Mouse (Mus musculus) ES-Bruce4 (cell line): ENCODE measurements around the gene Rassf8. TPM values are rescaled to one million over a fixed set of nuclear protein-coding genes. Genes with fewer than 3 reads are reported as not detected.

Source experiments
- H3K27ac ChIP-seq: 2 replicates; pipeline ENCODE4 v1.5.1; 2012; ENCODE audit warnings: low read length, inconsistent platforms; ENCODE audit not compliant: insufficient read depth
- H3K27me3 ChIP-seq: 2 replicates; pipeline ENCODE4 v1.6.1; 2012; ENCODE audit warnings: mild to moderate bottlenecking, low read length, inconsistent platforms; ENCODE audit not compliant: control insufficient read depth, poor library complexity, insufficient read depth, severe bottlenecking
- H3K36me3 ChIP-seq: 2 replicates; pipeline ENCODE4 v1.6.1; 2012; ENCODE audit warnings: inconsistent platforms, mild to moderate bottlenecking, low read length, moderate library complexity; ENCODE audit not compliant: control insufficient read depth, poor library complexity, insufficient read depth, severe bottlenecking
- H3K4me1 ChIP-seq: one replicate; pipeline ENCODE4 v1.8.1; 2011; ENCODE audit warnings: low read length; ENCODE audit not compliant: control insufficient read depth, insufficient read depth
- H3K4me3 ChIP-seq: 2 replicates; pipeline ENCODE4 v1.5.1; 2011; ENCODE audit warnings: low read depth, mild to moderate bottlenecking, low read length
- H3K9ac ChIP-seq: 2 replicates; pipeline ENCODE4 v1.6.1; 2012; ENCODE audit warnings: low read depth, mild to moderate bottlenecking, inconsistent platforms; ENCODE audit not compliant: poor library complexity, severe bottlenecking
- H3K9me3 ChIP-seq: replicated peaks from 2 replicates; pipeline ENCODE4 v1.6.1; 2012; ENCODE audit warnings: mild to moderate bottlenecking, low read length, inconsistent platforms; ENCODE audit not compliant: control insufficient read depth, poor library complexity, insufficient read depth, severe bottlenecking
- CTCF ChIP-seq: IDR thresholded peaks from one replicate; pipeline ENCODE4 v1.8.1; 2011; ENCODE audit warnings: low read depth, low read length
- EP300 ChIP-seq: IDR thresholded peaks from 2 replicates; pipeline ENCODE4 v1.6.1; 2011; ENCODE audit warnings: low read depth, low read length; ENCODE audit not compliant: insufficient read depth
- POLR2A ChIP-seq: IDR thresholded peaks from one replicate; pipeline ENCODE4 v1.8.1; 2011; ENCODE audit warnings: low read length; ENCODE audit not compliant: insufficient read depth
- polyA plus RNA-seq: library from polyadenylated mRNA; stranded (reverse); fragments of >200 nt; gene quantifications from 2 replicates; pipeline ENCODE4 v1.2.4, GENCODE M21; 2011; ENCODE audit warnings: low read depth; ENCODE audit not compliant: missing spikeins, insufficient read depth, insufficient read length

Gene Rassf8
- polyA plus RNA-seq, 1 experiment: 13.8 TPM

- TF ChIP-seq POLR2A: no peak
- no peak for TF ChIP-seq CTCF
- TF ChIP-seq EP300: no peak
- no peak overlapping the region for H3K27ac ChIP-seq
- H3K9ac ChIP-seq: no peak overlapping the region
- H3K36me3 ChIP-seq: no peaks in the 10 kb centered on the region
- H3K4me3 ChIP-seq: no peak overlapping the region
- no peaks in the 10 kb centered on the region for H3K27me3 ChIP-seq
- H3K4me1 ChIP-seq: no peaks in the 10 kb centered on the region
- no peaks in the 10 kb centered on the region for H3K9me3 ChIP-seq
Measured at GRCm38 (mm10) chr6:145780180-145780802, 33.7 kb downstream of the Rassf8 start.

DNA sequence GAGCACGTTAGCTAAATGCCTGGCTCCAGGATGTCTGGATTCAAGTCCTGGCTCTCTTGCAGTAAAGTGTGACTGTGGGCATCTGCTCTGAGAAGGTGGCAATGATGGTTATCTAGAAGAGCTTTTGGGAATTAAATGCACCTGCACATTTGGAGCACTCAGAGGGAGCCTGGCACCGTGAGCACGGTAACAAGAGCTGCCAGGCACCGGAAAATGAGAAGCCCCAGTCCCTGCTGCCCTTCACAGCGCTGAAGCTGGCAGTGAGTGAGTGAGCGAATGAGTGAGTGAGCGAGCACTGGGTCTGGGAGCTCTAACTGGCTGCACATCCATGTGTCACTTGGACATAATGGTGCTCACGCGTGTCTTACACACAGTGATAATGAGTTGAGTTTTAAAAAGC is 34.7 kb downstream of the Rassf8 start:
- no peak for TF ChIP-seq EP300
- TF ChIP-seq POLR2A: no peak
- no peak for TF ChIP-seq CTCF
- H3K4me1 ChIP-seq: no peaks in the 10 kb centered on the region
- H3K36me3 ChIP-seq: no peaks in the 10 kb centered on the region
- no peak overlapping the region for H3K9ac ChIP-seq
- no peak overlapping the region for H3K4me3 ChIP-seq
- H3K27me3 ChIP-seq: no peaks in the 10 kb centered on the region
- H3K9me3 ChIP-seq: no peaks in the 10 kb centered on the region
- no peak overlapping the region for H3K27ac ChIP-seq

DNA sequence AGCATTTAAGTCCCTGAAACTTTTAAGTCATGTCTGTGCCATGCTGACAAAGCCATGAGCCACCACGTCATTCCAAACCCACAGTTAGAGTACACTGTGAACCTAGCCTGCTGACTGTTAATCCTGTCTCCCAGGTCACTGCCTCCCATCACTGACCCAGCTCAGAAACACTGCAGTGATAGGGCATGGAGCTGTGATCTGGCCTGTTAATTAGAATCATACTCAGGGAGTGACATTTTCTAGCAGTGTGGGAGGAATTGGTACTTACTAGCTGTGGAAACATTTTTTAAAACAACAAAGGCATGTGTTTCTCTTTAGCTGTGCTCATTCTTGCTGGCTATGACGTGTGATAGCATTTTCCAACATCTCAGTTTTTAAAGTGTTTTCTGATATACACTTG is 35.4 kb downstream of the Rassf8 start:
- Histone ChIP-seq H3K27ac (no peak overlapping the region), H3K36me3 (no peaks in the 10 kb centered on the region), H3K9ac (no peak overlapping the region)

GRCm38 (mm10) chr6:145787311-145787710 is 40.8 kb downstream of the Rassf8 start:
- Histone ChIP-seq H3K4me3 (no peak overlapping the region), H3K27me3 (no peaks in the 10 kb centered on the region), H3K27ac (no peak overlapping the region), H3K36me3 (no peaks in the 10 kb centered on the region), H3K4me1 (no peaks in the 10 kb centered on the region), H3K9ac (no peak overlapping the region), H3K9me3 (no peaks in the 10 kb centered on the region)
- TF ChIP-seq EP300 (no peak), POLR2A (no peak), CTCF (no peak)

More for the DNA sequence above, 35.4 kb downstream of the Rassf8 start:
- no peaks in the 10 kb centered on the region for H3K27me3 ChIP-seq
- H3K4me3 ChIP-seq: no peak overlapping the region
- TF ChIP-seq POLR2A: no peak
- TF ChIP-seq EP300: no peak
- TF ChIP-seq CTCF: no peak
- no peaks in the 10 kb centered on the region for H3K9me3 ChIP-seq
- H3K4me1 ChIP-seq: no peaks in the 10 kb centered on the region

GRCm38 (mm10) chr6:145789738-145790137 is 43.2 kb downstream of the Rassf8 start:
- H3K9ac ChIP-seq: no peak overlapping the region
- no peaks in the 10 kb centered on the region for H3K27me3 ChIP-seq
- H3K4me3 ChIP-seq: no peak overlapping the region
- H3K27ac ChIP-seq: no peak overlapping the region
- no peaks in the 10 kb centered on the region for H3K4me1 ChIP-seq
- H3K36me3 ChIP-seq: no peaks in the 10 kb centered on the region
- H3K9me3 ChIP-seq: no peaks in the 10 kb centered on the region
- no peak for TF ChIP-seq CTCF
- no peak for TF ChIP-seq EP300
- no peak for TF ChIP-seq POLR2A

GRCm38 (mm10) chr6:145792373-145792772 is 45.8 kb downstream of the Rassf8 start:
- H3K36me3 ChIP-seq: no peaks in the 10 kb centered on the region
- H3K27ac ChIP-seq: no peak overlapping the region
- H3K9ac ChIP-seq: no peak overlapping the region
- H3K4me1 ChIP-seq: no peaks in the 10 kb centered on the region
- H3K9me3 ChIP-seq: no peaks in the 10 kb centered on the region
- no peak overlapping the region for H3K4me3 ChIP-seq
- no peak for TF ChIP-seq CTCF
- TF ChIP-seq POLR2A: no peak
- no peak for TF ChIP-seq EP300
- no peaks in the 10 kb centered on the region for H3K27me3 ChIP-seq
